Comparison of ENCODE assay signal across 13 mouse cellular contexts in genomic region chr9:103677811-103678210, GRCm38 (mm10).
"Had no signal": no experiment of that assay in that cellular context is flagged by ENCODE, and none has a peak within 500 bp of the region (broad histone marks: within the 10 kb centered on the region; RNA-seq: fewer than 3 reads in every experiment).

No protein-coding gene starts in this region.

- H3K4me1 ChIP-seq: liver, embryonic 12.5 days; neural tube, embryonic 12.5 days had no signal

- H3K9ac ChIP-seq: limb, embryonic 15.5 days; liver, embryonic 12.5 days; lung, embryonic 14.5 days; midbrain, embryonic 15.5 days; neural tube, embryonic 12.5 days had no signal

- H3K4me2 ChIP-seq: limb, embryonic 15.5 days; liver, embryonic 12.5 days; lung, embryonic 14.5 days; midbrain, embryonic 11.5 days; midbrain, embryonic 15.5 days; neural tube, embryonic 12.5 days had no signal

- H3K27me3 ChIP-seq: limb, embryonic 15.5 days; liver, embryonic 12.5 days; midbrain, embryonic 15.5 days; neural tube, embryonic 12.5 days had no signal

- H3K36me3 ChIP-seq: limb, embryonic 15.5 days; liver, embryonic 12.5 days; midbrain, embryonic 15.5 days; neural tube, embryonic 12.5 days had no signal

- H3K4me3 ChIP-seq: limb, embryonic 15.5 days; liver, embryonic 12.5 days; midbrain, embryonic 15.5 days; neural tube, embryonic 12.5 days had no signal

- ATAC-seq: liver, embryonic 12.5 days; midbrain, embryonic 15.5 days had no signal

- H3K27ac ChIP-seq: limb, embryonic 15.5 days; liver, embryonic 12.5 days; midbrain, embryonic 15.5 days; neural tube, embryonic 12.5 days; stomach, postnatal 0 days had no signal

- H3K9me3 ChIP-seq: limb, embryonic 15.5 days; liver, embryonic 12.5 days; megakaryocyte, embryonic 14.5 days; midbrain, embryonic 15.5 days; neural tube, embryonic 12.5 days had no signal

- DNase-seq: layer of hippocampus, adult 9-11 months; layer of hippocampus, postnatal 36 days; lung, embryonic 14.5 days; lung, postnatal 10 days; lung, postnatal 4 days; thymus, postnatal 4 days had no signal
